Mouse (Mus musculus): ENCODE results near the gene Sft2d2. TPM values are rescaled to one million over a fixed set of nuclear protein-coding genes. Genes with fewer than 3 reads are reported as not detected.
A peak's percentile ranks its signal among the peaks of the same experiment; 100 is the strongest.

The Sft2d2 gene
- 5.4 and 6.3 TPM in 2 replicates for polyA plus RNA-seq (2015; fragmentation: Nextera tagmentation; extraction: Ambion mirVana)

- Histone ChIP-seq H3K4me1 (replicated peaks) (peaks cover 17% of the 10 kb centered on the region), H3K4me3 (replicated peaks) (peak within 1 kb of the TSS; percentile 74), H3K27ac (0 out of 2 replicates have a peak within 1 kb of the TSS, but pooled peaks have one; percentile 19), H3K27me3 (peaks cover 23% of the 10 kb centered on the region), H3K9ac (replicated peaks) (peak within 1 kb of the TSS; percentile 64), H3K9me3 (no peaks in the 10 kb centered on the region), H3K36me3 (no peaks in the 10 kb centered on the region), H3K4me2 (replicated peaks) (peak within 1 kb of the TSS; percentile 97)
- WGBS: under 1% methylated on average over 68 of the region's 69 CpGs
- ATAC-seq: peak; percentile 91
Observed at GRCm38 (mm10) chr1:165193880-165194661, at the start of gene Sft2d2. Gene Sft2d2, minus strand, starts transcription at chr1:165194438.

GRCm38 (mm10) chr1:165236321-165237298 is 42.4 kb upstream of the Sft2d2 start, which contains the start of gene Tiprl:
Gene Tiprl, minus strand, starts transcription at chr1:165236996.
- H3K4me2 ChIP-seq (replicated peaks): peak within 1 kb of the TSS; percentile 86
- ATAC-seq: peak; percentile 99
- WGBS: under 1% methylated on average over 76 of the region's 76 CpGs
- peak within 1 kb of the TSS; percentile 89 for H3K4me3 ChIP-seq (replicated peaks)
- H3K4me1 ChIP-seq (replicated peaks): peaks cover 25% of the 10 kb centered on the region
- H3K27me3 ChIP-seq: no peaks in the 10 kb centered on the region
- H3K9me3 ChIP-seq: no peaks in the 10 kb centered on the region
- H3K36me3 ChIP-seq: no peaks in the 10 kb centered on the region
- peak within 1 kb of the TSS; percentile 88 for H3K9ac ChIP-seq (replicated peaks)
- peak within 1 kb of the TSS; percentile 93 for H3K27ac ChIP-seq

- 17% methylated on average over 10 of the region's 10 CpGs for WGBS
- H3K4me1 ChIP-seq (replicated peaks): peaks cover 25% of the 10 kb centered on the region
- peak overlapping the region; percentile 89 for H3K4me3 ChIP-seq (replicated peaks)
- no peak for ATAC-seq
- H3K9me3 ChIP-seq: no peaks in the 10 kb centered on the region
- peak overlapping the region; percentile 88 for H3K9ac ChIP-seq (replicated peaks)
- no peaks in the 10 kb centered on the region for H3K27me3 ChIP-seq
- peak overlapping the region; percentile 93 for H3K27ac ChIP-seq
- H3K36me3 ChIP-seq: no peaks in the 10 kb centered on the region
- peak overlapping the region; percentile 86 for H3K4me2 ChIP-seq (replicated peaks)
Observed at GRCm38 (mm10) chr1:165235846-165236245, 41.6 kb upstream of the Sft2d2 start.

GRCm38 (mm10) chr1:165233806-165234205 is 39.6 kb upstream of the Sft2d2 start:
- Histone ChIP-seq H3K9ac (replicated peaks) (no peak overlapping the region), H3K4me1 (replicated peaks) (peaks cover 25% of the 10 kb centered on the region), H3K4me2 (replicated peaks) (no peak overlapping the region), H3K9me3 (no peaks in the 10 kb centered on the region), H3K36me3 (no peaks in the 10 kb centered on the region), H3K4me3 (replicated peaks) (no peak overlapping the region), H3K27ac (no peak overlapping the region), H3K27me3 (no peaks in the 10 kb centered on the region)
- no peak for ATAC-seq
- WGBS: 81% methylated on average over 2 of the region's 2 CpGs

- H3K9ac ChIP-seq (replicated peaks): no peak overlapping the region
- whole genome bisulfite sequencing: 99% methylated on average over 4 of the region's 4 CpGs
- peaks cover 8% of the 10 kb centered on the region for H3K36me3 ChIP-seq
- no peak overlapping the region for H3K27ac ChIP-seq
- H3K9me3 ChIP-seq: no peaks in the 10 kb centered on the region
- no peak overlapping the region for H3K4me3 ChIP-seq (replicated peaks)
- H3K4me2 ChIP-seq (replicated peaks): no peak overlapping the region
- ATAC-seq: no peak
- peaks cover 14% of the 10 kb centered on the region for H3K4me1 ChIP-seq (replicated peaks)
- no peaks in the 10 kb centered on the region for H3K27me3 ChIP-seq
Observed at GRCm38 (mm10) chr1:165230691-165231090, 36.5 kb upstream of the Sft2d2 start.

- Histone ChIP-seq H3K4me2 (replicated peaks) (no peak overlapping the region), H3K27ac (no peak overlapping the region), H3K36me3 (peaks cover 20% of the 10 kb centered on the region), H3K9ac (replicated peaks) (no peak overlapping the region), H3K27me3 (no peaks in the 10 kb centered on the region), H3K4me3 (replicated peaks) (no peak overlapping the region), H3K4me1 (replicated peaks) (0 out of 2 replicates have a peak, but pooled peaks cover 7% of the 10 kb centered on the region), H3K9me3 (no peaks in the 10 kb centered on the region)
- 94% methylated on average over 9 of the region's 9 CpGs for WGBS
- ATAC-seq: no peak
Observed at GRCm38 (mm10) chr1:165229577-165229976, 35.3 kb upstream of the Sft2d2 start.

- Histone ChIP-seq H3K4me2 (replicated peaks) (no peak overlapping the region), H3K4me3 (replicated peaks) (no peak overlapping the region), H3K27me3 (no peaks in the 10 kb centered on the region), H3K9me3 (no peaks in the 10 kb centered on the region), H3K36me3 (peaks cover 73% of the 10 kb centered on the region), H3K9ac (replicated peaks) (no peak overlapping the region), H3K27ac (no peak overlapping the region), H3K4me1 (replicated peaks) (no peaks in the 10 kb centered on the region)
- WGBS: 98% methylated on average over 2 of the region's 2 CpGs
- no peak for ATAC-seq
Observed at GRCm38 (mm10) chr1:165217023-165217589, 22.9 kb upstream of the Sft2d2 start.

- Histone ChIP-seq H3K27ac (no peak overlapping the region), H3K36me3 (peaks cover 62% of the 10 kb centered on the region), H3K27me3 (no peaks in the 10 kb centered on the region), H3K4me2 (replicated peaks) (no peak overlapping the region), H3K9ac (replicated peaks) (no peak overlapping the region), H3K4me3 (replicated peaks) (no peak overlapping the region), H3K9me3 (no peaks in the 10 kb centered on the region), H3K4me1 (replicated peaks) (no peaks in the 10 kb centered on the region)
- 95% methylated on average over 7 of the region's 7 CpGs for WGBS
- ATAC-seq: no peak
Observed at GRCm38 (mm10) chr1:165215831-165216230, 21.6 kb upstream of the Sft2d2 start.

- Histone ChIP-seq H3K4me3 (replicated peaks) (no peak overlapping the region), H3K4me2 (replicated peaks) (no peak overlapping the region), H3K9me3 (no peaks in the 10 kb centered on the region), H3K9ac (replicated peaks) (no peak overlapping the region), H3K36me3 (no peaks in the 10 kb centered on the region), H3K4me1 (replicated peaks) (no peaks in the 10 kb centered on the region), H3K27ac (no peak overlapping the region), H3K27me3 (no peaks in the 10 kb centered on the region)
- WGBS: 64% methylated on average over 2 of the region's 2 CpGs
- no peak for ATAC-seq
Observed at GRCm38 (mm10) chr1:165205591-165205990, 11.4 kb upstream of the Sft2d2 start.

- 65% methylated on average over 2 of the region's 2 CpGs for WGBS
- no peaks in the 10 kb centered on the region for H3K4me1 ChIP-seq (replicated peaks)
- no peaks in the 10 kb centered on the region for H3K27me3 ChIP-seq
- no peak overlapping the region for H3K27ac ChIP-seq
- H3K4me2 ChIP-seq (replicated peaks): no peak overlapping the region
- no peaks in the 10 kb centered on the region for H3K36me3 ChIP-seq
- H3K4me3 ChIP-seq (replicated peaks): no peak overlapping the region
- no peak overlapping the region for H3K9ac ChIP-seq (replicated peaks)
- ATAC-seq: no peak
- no peaks in the 10 kb centered on the region for H3K9me3 ChIP-seq
Observed at GRCm38 (mm10) chr1:165203488-165204035, 9.3 kb upstream of the Sft2d2 start.

GRCm38 (mm10) chr1:165201445-165202012 is 7.3 kb upstream of the Sft2d2 start:
- no peaks in the 10 kb centered on the region for H3K9me3 ChIP-seq
- no peaks in the 10 kb centered on the region for H3K36me3 ChIP-seq
- H3K4me2 ChIP-seq (replicated peaks): no peak overlapping the region
- no peak overlapping the region for H3K9ac ChIP-seq (replicated peaks)
- WGBS: 87% methylated on average over 4 of the region's 4 CpGs
- no peak for ATAC-seq
- no peaks in the 10 kb centered on the region for H3K4me1 ChIP-seq (replicated peaks)
- no peaks in the 10 kb centered on the region for H3K27me3 ChIP-seq
- H3K27ac ChIP-seq: no peak overlapping the region
- H3K4me3 ChIP-seq (replicated peaks): no peak overlapping the region

Measured in midbrain, embryonic 13.5 days (tissue).